Mouse (Mus musculus) embryonic fibroblast, embryonic 13.5 days (primary cell): ENCODE results near the gene Vmn2r84.

Source experiments
- CTCF ChIP-seq: IDR thresholded peaks from 2 replicates; pipeline ENCODE4 v1.5.1; 2011; ENCODE audit warnings: mild to moderate bottlenecking, control low read depth, low read length, moderate library complexity, borderline replicate concordance; ENCODE audit not compliant: insufficient read depth
- POLR2A ChIP-seq: IDR thresholded peaks from 2 replicates; pipeline ENCODE4 v1.6.1; 2011; ENCODE audit warnings: low read depth, mild to moderate bottlenecking, control low read depth, low read length, moderate library complexity

GRCm38 (mm10) chr10:130368384-130368783 lies 25.7 kb downstream of the Vmn2r84 start:
- TF ChIP-seq POLR2A (no peak), CTCF (no peak)
